Mouse (Mus musculus) embryonic facial prominence, embryonic 12.5 days (tissue): ENCODE measurements at regions not wholly inside any gene's neighbourhood (a gene's known extent, or its start where the extent isn't known, plus 50 kb on each side); places are given as distances from the start of the nearest gene placed in this dataset.

Experiments
- ATAC-seq: fragments of 200-750 bp; cut with Nextera tagmentation; 2 replicates; pipeline ENCODE4 v1.8.0; 2017; ENCODE audit not compliant: insufficient number of reproducible peaks, insufficient read depth, low FRiP score, low TSS enrichment
- H3K27ac ChIP-seq: fragments of 300-500 bp; sonication (generic); 2 replicates; pipeline ENCODE4 v1.5.1; 2016; ENCODE audit warnings: mild to moderate bottlenecking
- H3K27me3 ChIP-seq: fragments of 300-500 bp; sonication (generic); 2 replicates; pipeline ENCODE4 v1.6.1; 2016; ENCODE audit warnings: mild to moderate bottlenecking, moderate library complexity
- H3K36me3 ChIP-seq: fragments of 300-500 bp; sonication (generic); 2 replicates; pipeline ENCODE4 v1.6.1; 2016; ENCODE audit warnings: mild to moderate bottlenecking
- H3K4me1 ChIP-seq: fragments of 300-500 bp; sonication (generic); 2 replicates; pipeline ENCODE4 v1.6.1; 2016
- H3K4me2 ChIP-seq: fragments of 300-500 bp; sonication (generic); replicated peaks from 2 replicates; pipeline ENCODE4 v1.6.1; 2016; ENCODE audit warnings: mild to moderate bottlenecking, moderate library complexity
- H3K4me3 ChIP-seq: fragments of 300-500 bp; sonication (generic); 2 replicates; pipeline ENCODE4 v1.5.1; 2016; ENCODE audit warnings: mild to moderate bottlenecking
- H3K9ac ChIP-seq: fragments of 300-500 bp; sonication (generic); 2 replicates; pipeline ENCODE4 v1.6.1; 2016; ENCODE audit warnings: mild to moderate bottlenecking, moderate library complexity
- H3K9me3 ChIP-seq: fragments of 300-500 bp; sonication (generic); 2 replicates; pipeline ENCODE4 v1.6.1; 2016; ENCODE audit warnings: mild to moderate bottlenecking, moderate library complexity
- WGBS: fragments of 180-500 bp; shearing (Covaris S2); methylation state at CpG from one replicate; pipeline ENCODE4 v1.1.7; 2016; 5-methylcytosine and 5-hydroxymethylcytosine counted together

GRCm38 (mm10) chr16:5535414-5535813 lies 279.6 kb upstream of the Eef2kmt start:
- Histone ChIP-seq H3K27me3 (no peaks in the 10 kb centered on the region), H3K9ac (no peak overlapping the region), H3K4me2 (no peak overlapping the region), H3K36me3 (no peaks in the 10 kb centered on the region), H3K4me1 (peaks cover 3% of the 10 kb centered on the region; the same call in 1 of the 2 replicates), H3K4me3 (no peak overlapping the region), H3K27ac (no peak overlapping the region), H3K9me3 (no peaks in the 10 kb centered on the region)
- no peak for ATAC-seq
- 49% methylated on average over 8 of the region's 8 CpGs for WGBS

- 59% methylated on average over 5 of the region's 5 CpGs for WGBS
- no peak overlapping the region for H3K4me2 ChIP-seq
- peaks cover 3% of the 10 kb centered on the region; the same call in 1 of the 2 replicates for H3K4me1 ChIP-seq
- ATAC-seq, result no peak
- no peak overlapping the region for H3K27ac ChIP-seq
- no peak overlapping the region for H3K9ac ChIP-seq
- H3K36me3 ChIP-seq, result no peaks in the 10 kb centered on the region
- H3K9me3 ChIP-seq, result no peaks in the 10 kb centered on the region
- no peaks in the 10 kb centered on the region for H3K27me3 ChIP-seq
- H3K4me3 ChIP-seq, result no peak overlapping the region
Observed at GRCm38 (mm10) chr16:5534862-5535261, 279.1 kb upstream of the Eef2kmt start.

GRCm38 (mm10) chr16:5534385-5534784 lies 278.6 kb upstream of the Eef2kmt start:
- no peak overlapping the region for H3K9ac ChIP-seq
- no peak overlapping the region for H3K4me3 ChIP-seq
- no peaks in the 10 kb centered on the region for H3K36me3 ChIP-seq
- peaks cover 3% of the 10 kb centered on the region; the same call in 1 of the 2 replicates for H3K4me1 ChIP-seq
- no peaks in the 10 kb centered on the region for H3K9me3 ChIP-seq
- no peak for ATAC-seq
- WGBS, result 82% methylated on average over 3 of the region's 3 CpGs
- no peak overlapping the region for H3K4me2 ChIP-seq
- no peaks in the 10 kb centered on the region for H3K27me3 ChIP-seq
- no peak overlapping the region for H3K27ac ChIP-seq

GRCm38 (mm10) chr16:5532281-5532680 lies 276.5 kb upstream of the Eef2kmt start:
- no peaks in the 10 kb centered on the region for H3K27me3 ChIP-seq
- H3K9me3 ChIP-seq, result no peaks in the 10 kb centered on the region
- peaks cover 3% of the 10 kb centered on the region; the same call in 1 of the 2 replicates for H3K4me1 ChIP-seq
- H3K27ac ChIP-seq, result no peak overlapping the region
- no peaks in the 10 kb centered on the region for H3K36me3 ChIP-seq
- no peak overlapping the region for H3K9ac ChIP-seq
- H3K4me3 ChIP-seq, result no peak overlapping the region
- WGBS, result 68% methylated on average over 3 of the region's 3 CpGs
- no peak for ATAC-seq
- no peak overlapping the region for H3K4me2 ChIP-seq

- Histone ChIP-seq H3K4me3 (no peak overlapping the region), H3K9me3 (no peaks in the 10 kb centered on the region), H3K4me1 (no peaks in the 10 kb centered on the region), H3K27ac (no peak overlapping the region), H3K27me3 (no peaks in the 10 kb centered on the region), H3K4me2 (no peak overlapping the region), H3K9ac (no peak overlapping the region), H3K36me3 (no peaks in the 10 kb centered on the region)
- 94% methylated on average over 2 of the region's 2 CpGs for WGBS
- ATAC-seq, result no peak; the same call in 1 of the 2 replicates
Observed at GRCm38 (mm10) chr16:5529823-5530222, 274.0 kb upstream of the Eef2kmt start.

GRCm38 (mm10) chr16:5527936-5528335 lies 272.2 kb upstream of the Eef2kmt start:
- WGBS, result 59% methylated on average over 4 of the region's 4 CpGs
- no peak overlapping the region for H3K4me3 ChIP-seq
- no peaks in the 10 kb centered on the region for H3K27me3 ChIP-seq
- no peak overlapping the region for H3K27ac ChIP-seq
- H3K4me2 ChIP-seq, result no peak overlapping the region
- no peak overlapping the region for H3K9ac ChIP-seq
- ATAC-seq, result no peak
- H3K4me1 ChIP-seq, result no peaks in the 10 kb centered on the region
- H3K36me3 ChIP-seq, result no peaks in the 10 kb centered on the region
- H3K9me3 ChIP-seq, result no peaks in the 10 kb centered on the region

- ATAC-seq, result no peak
- H3K4me2 ChIP-seq, result no peak overlapping the region
- H3K9ac ChIP-seq, result no peak overlapping the region
- no peaks in the 10 kb centered on the region for H3K27me3 ChIP-seq
- no peaks in the 10 kb centered on the region for H3K36me3 ChIP-seq
- no peaks in the 10 kb centered on the region for H3K9me3 ChIP-seq
- no peak overlapping the region for H3K27ac ChIP-seq
- 77% methylated on average over 5 of the region's 5 CpGs for WGBS
- no peaks in the 10 kb centered on the region for H3K4me1 ChIP-seq
- no peak overlapping the region for H3K4me3 ChIP-seq
Observed at GRCm38 (mm10) chr16:5524375-5524774, 268.6 kb upstream of the Eef2kmt start.

- Histone ChIP-seq H3K36me3 (no peaks in the 10 kb centered on the region), H3K4me3 (no peak overlapping the region), H3K9ac (no peak overlapping the region), H3K27me3 (no peaks in the 10 kb centered on the region), H3K9me3 (no peaks in the 10 kb centered on the region), H3K4me2 (no peak overlapping the region), H3K4me1 (no peaks in the 10 kb centered on the region), H3K27ac (no peak overlapping the region)
- no peak for ATAC-seq
- WGBS, result 74% methylated on average over 7 of the region's 7 CpGs
Observed at GRCm38 (mm10) chr16:5523402-5524021, 267.7 kb upstream of the Eef2kmt start.

- no peak overlapping the region for H3K4me2 ChIP-seq
- no peaks in the 10 kb centered on the region for H3K27me3 ChIP-seq
- H3K9ac ChIP-seq, result no peak overlapping the region
- no peak overlapping the region for H3K27ac ChIP-seq
- 61% methylated on average over 5 of the region's 5 CpGs for WGBS
- H3K4me3 ChIP-seq, result no peak overlapping the region
- H3K4me1 ChIP-seq, result no peaks in the 10 kb centered on the region
- no peak for ATAC-seq
- no peaks in the 10 kb centered on the region for H3K9me3 ChIP-seq
- no peaks in the 10 kb centered on the region for H3K36me3 ChIP-seq
Observed at GRCm38 (mm10) chr16:5517746-5518145, 262.0 kb upstream of the Eef2kmt start.

- H3K36me3 ChIP-seq, result no peaks in the 10 kb centered on the region
- H3K4me1 ChIP-seq, result no peaks in the 10 kb centered on the region
- H3K27ac ChIP-seq, result no peak overlapping the region
- H3K4me3 ChIP-seq, result no peak overlapping the region
- WGBS, result 74% methylated on average over 5 of the region's 5 CpGs
- no peak overlapping the region for H3K9ac ChIP-seq
- no peak overlapping the region for H3K4me2 ChIP-seq
- H3K9me3 ChIP-seq, result no peaks in the 10 kb centered on the region
- no peaks in the 10 kb centered on the region for H3K27me3 ChIP-seq
- no peak for ATAC-seq
Observed at GRCm38 (mm10) chr16:5515867-5516266, 260.1 kb upstream of the Eef2kmt start.

GRCm38 (mm10) chr16:5507261-5507660 lies 251.5 kb upstream of the Eef2kmt start:
- no peaks in the 10 kb centered on the region for H3K36me3 ChIP-seq
- ATAC-seq, result no peak

GRCm38 (mm10) chr16:5501961-5502360 lies 246.2 kb upstream of the Eef2kmt start:
- ATAC-seq, result no peak
- 92% methylated on average over 7 of the region's 7 CpGs for WGBS
- no peak overlapping the region for H3K27ac ChIP-seq
- no peak overlapping the region for H3K4me3 ChIP-seq
- no peaks in the 10 kb centered on the region for H3K36me3 ChIP-seq
- no peaks in the 10 kb centered on the region for H3K4me1 ChIP-seq
- no peak overlapping the region for H3K4me2 ChIP-seq
- H3K9me3 ChIP-seq, result no peaks in the 10 kb centered on the region
- H3K27me3 ChIP-seq, result no peaks in the 10 kb centered on the region
- no peak overlapping the region for H3K9ac ChIP-seq

More at GRCm38 (mm10) chr16:5507261-5507660, 251.5 kb upstream of the Eef2kmt start:
- WGBS, result 76% methylated on average over 8 of the region's 8 CpGs
- no peak overlapping the region for H3K27ac ChIP-seq
- H3K4me1 ChIP-seq, result no peaks in the 10 kb centered on the region
- H3K27me3 ChIP-seq, result no peaks in the 10 kb centered on the region
- no peak overlapping the region for H3K4me3 ChIP-seq
- H3K4me2 ChIP-seq, result no peak overlapping the region
- no peak overlapping the region for H3K9ac ChIP-seq
- H3K9me3 ChIP-seq, result no peaks in the 10 kb centered on the region
